Mouse (Mus musculus): ENCODE data around the gene Sdccag8. TPM values are rescaled to one million over a fixed set of nuclear protein-coding genes. Genes with fewer than 3 reads are reported as not detected.
A peak's percentile ranks its signal among the peaks of the same experiment; 100 is the strongest.

Sdccag8 gene
- polyA plus RNA-seq, 1 experiment from 2014 or later, result 5.2 TPM

- H3K27me3 ChIP-seq (ENCODE audit: control insufficient read depth, insufficient read depth, low read depth, low read length), result no peaks in the 10 kb centered on the region
- H3K36me3 ChIP-seq (ENCODE audit: control insufficient read depth, insufficient read depth), result no peaks in the 10 kb centered on the region
- peak overlapping the region; percentile 96 for H3K9ac ChIP-seq (ENCODE audit: low read depth, low read length)
- H3K4me1 ChIP-seq (ENCODE audit: control insufficient read depth, low read depth, low read length), result peaks cover 22% of the 10 kb centered on the region
- peak overlapping the region; percentile 83 for H3K4me2 ChIP-seq (ENCODE audit: low read depth, low read length)
- WGBS (ENCODE audit: insufficient replicate concordance), result under 1% methylated on average over 71 of the region's 75 CpGs
- H3K27ac ChIP-seq (ENCODE audit: low read length), result peak overlapping the region; percentile 98
- peak; percentile 51 for ATAC-seq (ENCODE audit: low read depth)
- no peaks in the 10 kb centered on the region for H3K9me3 ChIP-seq (replicated peaks; ENCODE audit: control insufficient read depth, low read length)
- H3K4me3 ChIP-seq (ENCODE audit: low read depth, low read length), result peak overlapping the region; percentile 97
These were observed 996 bp upstream of the Sdccag8 start for GRCm38 (mm10) chr1:176813292-176814035.

- Histone ChIP-seq H3K27me3 (ENCODE audit: control insufficient read depth, insufficient read depth, low read depth, low read length) (no peaks in the 10 kb centered on the region), H3K27ac (ENCODE audit: low read length) (peak within 1 kb of the TSS; percentile 98), H3K4me3 (ENCODE audit: low read depth, low read length) (peak within 1 kb of the TSS; percentile 97), H3K4me2 (ENCODE audit: low read depth, low read length) (peak within 1 kb of the TSS; percentile 83), H3K4me1 (ENCODE audit: control insufficient read depth, low read depth, low read length) (peaks cover 26% of the 10 kb centered on the region), H3K9me3 (replicated peaks; ENCODE audit: control insufficient read depth, low read length) (no peaks in the 10 kb centered on the region), H3K9ac (ENCODE audit: low read depth, low read length) (peak within 1 kb of the TSS; percentile 96), H3K36me3 (ENCODE audit: control insufficient read depth, insufficient read depth) (no peaks in the 10 kb centered on the region)
- peak; percentile 76 for ATAC-seq (ENCODE audit: low read depth)
- under 1% methylated on average over 28 of the region's 28 CpGs for WGBS (ENCODE audit: insufficient replicate concordance)
These were observed 432 bp upstream of the Sdccag8 start, which contains the start of gene Cep170 for GRCm38 (mm10) chr1:176814036-176814420. TSS of gene Cep170 (minus strand) at chr1:176814067.

- WGBS (ENCODE audit: insufficient replicate concordance), result 58% methylated on average over 4 of the region's 4 CpGs
- Histone ChIP-seq H3K4me3 (ENCODE audit: low read depth, low read length) (no peak overlapping the region), H3K36me3 (ENCODE audit: control insufficient read depth, insufficient read depth) (no peaks in the 10 kb centered on the region), H3K4me2 (ENCODE audit: low read depth, low read length) (no peak overlapping the region), H3K27ac (ENCODE audit: low read length) (no peak overlapping the region), H3K9ac (ENCODE audit: low read depth, low read length) (no peak overlapping the region), H3K9me3 (replicated peaks; ENCODE audit: control insufficient read depth, low read length) (no peaks in the 10 kb centered on the region), H3K27me3 (ENCODE audit: control insufficient read depth, insufficient read depth, low read depth, low read length) (no peaks in the 10 kb centered on the region), H3K4me1 (ENCODE audit: control insufficient read depth, low read depth, low read length) (peaks cover 32% of the 10 kb centered on the region)
- ATAC-seq (ENCODE audit: low read depth), result no peak
These were observed 2.3 kb downstream of the Sdccag8 start for GRCm38 (mm10) chr1:176816728-176817127.

- Histone ChIP-seq H3K27ac (ENCODE audit: low read length) (peak overlapping the region; percentile 39), H3K9ac (ENCODE audit: low read depth, low read length) (no peak overlapping the region), H3K4me2 (ENCODE audit: low read depth, low read length) (no peak overlapping the region), H3K4me3 (ENCODE audit: low read depth, low read length) (no peak overlapping the region), H3K27me3 (ENCODE audit: control insufficient read depth, insufficient read depth, low read depth, low read length) (no peaks in the 10 kb centered on the region), H3K36me3 (ENCODE audit: control insufficient read depth, insufficient read depth) (no peaks in the 10 kb centered on the region), H3K4me1 (ENCODE audit: control insufficient read depth, low read depth, low read length) (peaks cover 35% of the 10 kb centered on the region), H3K9me3 (replicated peaks; ENCODE audit: control insufficient read depth, low read length) (no peaks in the 10 kb centered on the region)
- WGBS (ENCODE audit: insufficient replicate concordance), result 40% methylated on average over 2 of the region's 2 CpGs
- ATAC-seq (ENCODE audit: low read depth), result no peak
These were observed 3.7 kb downstream of the Sdccag8 start for GRCm38 (mm10) chr1:176818147-176818546.

GRCm38 (mm10) chr1:176818763-176819162 lies 4.3 kb downstream of the Sdccag8 start:
- Histone ChIP-seq H3K9ac (ENCODE audit: low read depth, low read length) (no peak overlapping the region), H3K36me3 (ENCODE audit: control insufficient read depth, insufficient read depth) (no peaks in the 10 kb centered on the region), H3K27me3 (ENCODE audit: control insufficient read depth, insufficient read depth, low read depth, low read length) (no peaks in the 10 kb centered on the region), H3K27ac (ENCODE audit: low read length) (peak overlapping the region; percentile 39), H3K4me2 (ENCODE audit: low read depth, low read length) (peak overlapping the region; percentile 2; the same call in 1 of the 2 replicates), H3K9me3 (replicated peaks; ENCODE audit: control insufficient read depth, low read length) (no peaks in the 10 kb centered on the region), H3K4me1 (ENCODE audit: control insufficient read depth, low read depth, low read length) (peaks cover 39% of the 10 kb centered on the region), H3K4me3 (ENCODE audit: low read depth, low read length) (no peak overlapping the region)
- no peak for ATAC-seq (ENCODE audit: low read depth)
- 35% methylated on average over 6 of the region's 6 CpGs for WGBS (ENCODE audit: insufficient replicate concordance)

- peak overlapping the region; percentile 32; the same call in 1 of the 2 replicates for H3K4me2 ChIP-seq (ENCODE audit: low read depth, low read length)
- no peak overlapping the region for H3K9ac ChIP-seq (ENCODE audit: low read depth, low read length)
- 7% methylated on average over 1 of the region's 1 CpGs for WGBS (ENCODE audit: insufficient replicate concordance)
- H3K36me3 ChIP-seq (ENCODE audit: control insufficient read depth, insufficient read depth), result no peaks in the 10 kb centered on the region
- ATAC-seq (ENCODE audit: low read depth), result peak; percentile 78
- no peaks in the 10 kb centered on the region for H3K27me3 ChIP-seq (ENCODE audit: control insufficient read depth, insufficient read depth, low read depth, low read length)
- H3K9me3 ChIP-seq (replicated peaks; ENCODE audit: control insufficient read depth, low read length), result no peaks in the 10 kb centered on the region
- H3K4me1 ChIP-seq (ENCODE audit: control insufficient read depth, low read depth, low read length), result peaks cover 47% of the 10 kb centered on the region
- H3K27ac ChIP-seq (ENCODE audit: low read length), result no peak overlapping the region
- H3K4me3 ChIP-seq (ENCODE audit: low read depth, low read length), result no peak overlapping the region
These were observed 7.5 kb downstream of the Sdccag8 start for GRCm38 (mm10) chr1:176821929-176822328.

GRCm38 (mm10) chr1:176822949-176823348 lies 8.5 kb downstream of the Sdccag8 start:
- H3K27ac ChIP-seq (ENCODE audit: low read length), result no peak overlapping the region
- peaks cover 53% of the 10 kb centered on the region for H3K4me1 ChIP-seq (ENCODE audit: control insufficient read depth, low read depth, low read length)
- no peak for ATAC-seq (ENCODE audit: low read depth)
- no peak overlapping the region for H3K4me3 ChIP-seq (ENCODE audit: low read depth, low read length)
- WGBS (ENCODE audit: insufficient replicate concordance), result 23% methylated on average over 4 of the region's 4 CpGs
- H3K9ac ChIP-seq (ENCODE audit: low read depth, low read length), result no peak overlapping the region
- H3K9me3 ChIP-seq (replicated peaks; ENCODE audit: control insufficient read depth, low read length), result no peaks in the 10 kb centered on the region
- no peaks in the 10 kb centered on the region for H3K36me3 ChIP-seq (ENCODE audit: control insufficient read depth, insufficient read depth)
- no peaks in the 10 kb centered on the region for H3K27me3 ChIP-seq (ENCODE audit: control insufficient read depth, insufficient read depth, low read depth, low read length)
- H3K4me2 ChIP-seq (ENCODE audit: low read depth, low read length), result no peak overlapping the region

- no peak overlapping the region for H3K4me2 ChIP-seq (ENCODE audit: low read depth, low read length)
- no peak overlapping the region for H3K4me3 ChIP-seq (ENCODE audit: low read depth, low read length)
- 46% methylated on average over 8 of the region's 8 CpGs for WGBS (ENCODE audit: insufficient replicate concordance)
- H3K27me3 ChIP-seq (ENCODE audit: control insufficient read depth, insufficient read depth, low read depth, low read length), result no peaks in the 10 kb centered on the region
- no peak overlapping the region for H3K9ac ChIP-seq (ENCODE audit: low read depth, low read length)
- no peak; the same call in 1 of the 2 replicates for ATAC-seq (ENCODE audit: low read depth)
- no peak overlapping the region for H3K27ac ChIP-seq (ENCODE audit: low read length)
- no peaks in the 10 kb centered on the region for H3K9me3 ChIP-seq (replicated peaks; ENCODE audit: control insufficient read depth, low read length)
- H3K36me3 ChIP-seq (ENCODE audit: control insufficient read depth, insufficient read depth), result no peaks in the 10 kb centered on the region
- H3K4me1 ChIP-seq (ENCODE audit: control insufficient read depth, low read depth, low read length), result peaks cover 48% of the 10 kb centered on the region
These were observed 9.4 kb downstream of the Sdccag8 start for GRCm38 (mm10) chr1:176823889-176824288.

GRCm38 (mm10) chr1:176824611-176825010 lies 10.2 kb downstream of the Sdccag8 start:
- peaks cover 48% of the 10 kb centered on the region for H3K4me1 ChIP-seq (ENCODE audit: control insufficient read depth, low read depth, low read length)
- H3K4me3 ChIP-seq (ENCODE audit: low read depth, low read length), result no peak overlapping the region
- H3K36me3 ChIP-seq (ENCODE audit: control insufficient read depth, insufficient read depth), result no peaks in the 10 kb centered on the region
- no peaks in the 10 kb centered on the region for H3K27me3 ChIP-seq (ENCODE audit: control insufficient read depth, insufficient read depth, low read depth, low read length)
- no peak overlapping the region for H3K9ac ChIP-seq (ENCODE audit: low read depth, low read length)
- H3K9me3 ChIP-seq (replicated peaks; ENCODE audit: control insufficient read depth, low read length), result no peaks in the 10 kb centered on the region
- 78% methylated on average over 6 of the region's 6 CpGs for WGBS (ENCODE audit: insufficient replicate concordance)
- no peak overlapping the region for H3K4me2 ChIP-seq (ENCODE audit: low read depth, low read length)
- no peak for ATAC-seq (ENCODE audit: low read depth)
- no peak overlapping the region for H3K27ac ChIP-seq (ENCODE audit: low read length)
